Mouse (Mus musculus) T-helper 2 cell (primary cell): ENCODE results near the gene Dlx6.

Source experiments
- in situ Hi-C: fragments of 300-600 bp; cut with MboI, MseI; formaldehyde crosslinking; loops from one replicate; pipeline ENCODE4 v1.15.1; 2025; ENCODE audit warnings: high pct_unique_total_duplicates

Gene Dlx6

GRCm38 (mm10) chr6:6859111-6859949 lies 3.8 kb upstream of the Dlx6 start:
- in situ Hi-C loops: loop anchor here (10.0 kb wide), 1 partner anchor 1225 kb away; no protein-coding TSS in a partner anchor

GRCm38 (mm10) chr6:6859950-6860410 lies 3.2 kb upstream of the Dlx6 start:
- in situ Hi-C loops: loop anchor here (10.0 kb wide), 1 partner anchor 1225 kb away; no protein-coding TSS in a partner anchor

GRCm38 (mm10) chr6:6860411-6861085 lies 2.6 kb upstream of the Dlx6 start:
- in situ Hi-C loops: no loop called here

- in situ Hi-C loops: no loop called here
Measured at GRCm38 (mm10) chr6:6861086-6861797, 1.9 kb upstream of the Dlx6 start.

GRCm38 (mm10) chr6:6861798-6862428 lies 1.2 kb upstream of the Dlx6 start:
- in situ Hi-C loops: no loop called here

GRCm38 (mm10) chr6:6862611-6863010 lies 523 bp upstream of the Dlx6 start:
- in situ Hi-C loops: no loop called here

- in situ Hi-C loops: no loop called here
Measured at GRCm38 (mm10) chr6:6863955-6864354, 821 bp downstream of the Dlx6 start.

GRCm38 (mm10) chr6:6864441-6865440 lies 1.6 kb downstream of the Dlx6 start:
- in situ Hi-C loops: no loop called here

- in situ Hi-C loops: no loop called here
Measured at GRCm38 (mm10) chr6:6867031-6867430, 3.9 kb downstream of the Dlx6 start.

- in situ Hi-C loops: no loop called here
Measured at GRCm38 (mm10) chr6:6869041-6869685, 6.0 kb downstream of the Dlx6 start.

- in situ Hi-C loops: no loop called here
Measured at GRCm38 (mm10) chr6:6869961-6870800, 7.0 kb downstream of the Dlx6 start.

GRCm38 (mm10) chr6:6870876-6871420 lies 7.8 kb downstream of the Dlx6 start:
- in situ Hi-C loops: no loop called here

- in situ Hi-C loops: no loop called here
Measured at GRCm38 (mm10) chr6:6871692-6872091, 8.6 kb downstream of the Dlx6 start.

- in situ Hi-C loops: no loop called here
Measured at GRCm38 (mm10) chr6:6872873-6873272, 9.7 kb downstream of the Dlx6 start.

GRCm38 (mm10) chr6:6873476-6874072 lies 10.4 kb downstream of the Dlx6 start:
- in situ Hi-C loops: no loop called here

- in situ Hi-C loops: no loop called here
Measured at GRCm38 (mm10) chr6:6874073-6874771, 11.1 kb downstream of the Dlx6 start.

GRCm38 (mm10) chr6:6875136-6875535 lies 12.0 kb downstream of the Dlx6 start:
- in situ Hi-C loops: no loop called here

- in situ Hi-C loops: no loop called here
Measured at GRCm38 (mm10) chr6:6875676-6876075, 12.5 kb downstream of the Dlx6 start.
